In the genomic region with DNA sequence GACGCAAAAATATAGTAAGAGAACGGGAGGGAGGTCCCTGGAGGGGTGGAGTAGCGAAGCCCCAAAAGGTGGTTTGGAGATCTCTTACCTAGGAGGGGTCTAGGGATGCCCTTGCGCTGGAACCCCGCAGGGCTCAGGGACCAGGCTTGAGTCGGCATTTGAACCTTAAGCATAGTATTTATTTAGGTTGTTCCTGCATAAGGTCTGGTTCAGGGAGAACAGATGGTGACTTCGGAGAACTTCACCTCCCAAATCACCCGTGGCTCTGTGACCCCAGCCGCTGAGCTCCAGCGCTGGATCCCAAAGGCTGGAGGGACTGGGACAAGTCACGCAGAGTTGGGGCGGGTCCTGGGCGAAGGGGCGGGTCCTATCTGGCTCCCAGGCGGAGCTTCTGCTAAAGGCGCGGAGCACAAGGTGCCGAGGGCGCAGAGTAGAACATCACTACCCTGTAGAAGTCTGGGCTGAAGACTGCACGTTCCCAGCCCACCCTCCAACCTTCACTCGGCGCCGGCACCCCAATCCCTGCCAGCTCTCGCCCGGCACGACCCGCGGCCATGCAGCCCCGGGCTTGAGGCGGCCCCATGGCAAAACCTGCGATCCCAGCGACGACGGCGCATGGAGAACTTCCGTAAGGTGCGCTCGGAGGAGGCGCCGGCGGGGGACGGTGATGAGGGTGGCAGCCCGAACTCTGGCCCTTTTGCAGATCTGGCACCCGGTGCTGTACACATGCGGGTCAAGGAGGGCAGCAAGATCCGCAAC, we compare ENCODE assay signal across 8 mouse cellular contexts. TPM values are rescaled to one million over a fixed set of nuclear protein-coding genes. Genes with fewer than 3 reads are reported as not detected.
DNase-seq lines count a peak whose midpoint lies in the region; ATAC-seq and TF ChIP-seq lines count a peak whose summit lies in the region.

Gene Rpp25, plus strand, starts transcription at position 405 of the 759 bp plus-strand sequence.

- peak within 1 kb of the TSS; percentile 41 for H3K4me3 ChIP-seq in forebrain, postnatal 0 days (ENCODE audit: low read depth, low read length)

- H3K9ac ChIP-seq in forebrain, postnatal 0 days = peak within 1 kb of the TSS; percentile 46

- H3K4me1 ChIP-seq in forebrain, postnatal 0 days (ENCODE audit: insufficient read depth) = peaks cover 27% of the 10 kb centered on the region

- H3K27ac ChIP-seq in forebrain, postnatal 0 days (ENCODE audit: low read depth, low read length) = peak within 1 kb of the TSS; percentile 79

- H3K27me3 ChIP-seq in forebrain, postnatal 0 days (ENCODE audit: insufficient read depth, low read length) = 0 out of 2 replicates have a peak, but pooled peaks cover 8% of the 10 kb centered on the region

- no peak for TF ChIP-seq CTCF in forebrain, postnatal 0 days (IDR thresholded peaks at IDR 0.05; ENCODE audit: low read depth)

- ATAC-seq in forebrain, postnatal 0 days = peak; percentile 52

- WGBS in forebrain, postnatal 0 days = 2% methylated on average over 46 of the region's 46 CpGs

- peak within 1 kb of the TSS; percentile 95 for H3K4me2 ChIP-seq in forebrain, postnatal 0 days (ENCODE audit: low read depth)

- peak; percentile 85 for DNase-seq in ES-CJ7 (ENCODE audit: low read depth, low spot score)
- DNase-seq in adrenal gland, postnatal 10 days = peak; percentile 83
- no peak for DNase-seq in forebrain, postnatal 0 days
- peak; percentile 78 for DNase-seq in heart, postnatal 4 days
- peak; percentile 16 to 38 for DNase-seq in layer of hippocampus, postnatal 25 days (ENCODE audit: extremely low spot score in 1 of 2, low spot score in 1 of 2)
- peak; percentile 67 for DNase-seq in lung, postnatal 10 days
- peak; percentile 52 for DNase-seq in right cerebral cortex, postnatal 25 days
- DNase-seq in c-Kit-positive CD71-positive TER-119-positive erythroid progenitor cells, embryonic 14.5 days (ENCODE audit: low spot score) = no peak

- no peaks in the 10 kb centered on the region for H3K36me3 ChIP-seq in forebrain, postnatal 0 days (ENCODE audit: insufficient read depth)

- H3K9me3 ChIP-seq in forebrain, postnatal 0 days (ENCODE audit: low read length) = no peaks in the 10 kb centered on the region

RNA-seq across cellular contexts. Expression of gene Rpp25, which starts in this region (rescaled TPM):
- total RNA-seq in adrenal gland, postnatal 10 days (2021) = 1 to 10 TPM; 1.8 to 3.6 TPM
- 24.7 and 30.2 TPM in 2 replicates for total RNA-seq in forebrain, postnatal 0 days (2014; rRNA removed)
- polyA plus RNA-seq in forebrain, postnatal 0 days (2015; fragmentation: Nextera tagmentation; extraction: Ambion mirVana) = 40.9 and 46.5 TPM in 2 replicates
- 1 to 10 TPM; 7.8 to 9.4 TPM for total RNA-seq in heart, postnatal 4 days (2021)
- total RNA-seq in layer of hippocampus, postnatal 25 days (2021) = 10 to 100 TPM; 10.9 to 13.2 TPM

Comparison
In these comparisons a context has a peak if more than half of its experiments do, and no peak if none do; other contexts are left out.
1. DNase-seq: peak in ES-CJ7 (single experiment), adrenal gland, postnatal 10 days (single experiment), heart, postnatal 4 days (single experiment), layer of hippocampus, postnatal 25 days (2 of 2), lung, postnatal 10 days (single experiment) and right cerebral cortex, postnatal 25 days (single experiment); none in forebrain, postnatal 0 days (single experiment) and c-Kit-positive CD71-positive TER-119-positive erythroid progenitor cells, embryonic 14.5 days (single experiment).